ENCODE assay signal across 1 mouse cellular context in the genomic region with DNA sequence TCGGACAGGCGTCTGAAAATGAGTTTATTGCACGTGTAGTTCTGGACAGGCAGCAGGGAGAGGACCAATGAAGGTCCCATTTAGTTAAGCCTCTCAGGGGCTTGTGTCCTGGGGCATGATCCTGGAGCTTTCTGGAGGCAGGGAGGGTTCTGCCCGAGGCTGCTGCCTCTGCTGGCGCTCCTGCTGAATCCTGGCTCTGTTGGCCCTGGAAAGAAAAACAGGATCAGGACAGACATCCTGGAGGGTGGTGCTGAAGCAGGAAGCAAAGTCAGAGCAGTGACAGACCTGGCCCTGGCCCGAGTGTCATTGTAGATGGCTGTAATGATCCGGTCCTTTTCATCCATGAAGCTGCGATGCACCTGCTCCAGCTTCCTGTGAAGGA.
TF ChIP-seq lines count a peak whose summit lies in the region.

No protein-coding gene starts in this region.

TF ChIP-seq in MEL, 35 proteins besides CTCF, POLR2A, EP300 and RAD21:
- no peak for TF ChIP-seq USF2 (IDR thresholded peaks at IDR 0.05; ENCODE audit: borderline replicate concordance in 1 of 2, insufficient read depth in 1 of 2, low read depth in 1 of 2, low read length in 2 of 2)
- peak; percentile 18; the same call in 1 of the 2 replicates for TF ChIP-seq MAX (IDR thresholded peaks at IDR 0.05; ENCODE audit: low read length)
- TF ChIP-seq SIN3A (IDR thresholded peaks at IDR 0.05; ENCODE audit: low read length) = peak; percentile 11; the same call in 1 of the 2 replicates
